Mouse (Mus musculus): ENCODE results near the gene Ptpn22.

GRCm38 (mm10) chr3:103851481-103851880 lies 8.1 kb upstream of the Ptpn22 start:
- no peak for TF ChIP-seq TAL1 (IDR thresholded peaks at IDR 0.05; ENCODE audit: low read length)
- TF ChIP-seq GATA1 (IDR thresholded peaks at IDR 0.05; ENCODE audit: low read length) = no peak
